Mouse (Mus musculus) forebrain, embryonic 11.5 days (tissue): ENCODE measurements at regions not wholly inside any gene's neighbourhood (a gene's known extent, or its start where the extent isn't known, plus 50 kb on each side); places are given as distances from the start of the nearest gene placed in this dataset.

Experiments used
- ATAC-seq: fragments of 200-750 bp; cut with Nextera tagmentation; replicated peaks from 2 replicates; pipeline ENCODE4 v1.8.0; 2017; ENCODE audit warnings: moderate TSS enrichment; ENCODE audit not compliant: low FRiP score
- DNase-seq: peaks from one replicate; pipeline ENCODE4 v3.0.0-alpha.2; 2017; ENCODE audit warnings: low spot score
- H3K27ac ChIP-seq: fragments of 300-500 bp; sonication (generic); 2 replicates; pipeline ENCODE4 v1.5.1; 2014; ENCODE audit warnings: low read depth, low read length
- H3K27me3 ChIP-seq: fragments of 300-500 bp; sonication (generic); 2 replicates; pipeline ENCODE4 v1.6.1; 2014; ENCODE audit warnings: mild to moderate bottlenecking, low read length, mixed read lengths; ENCODE audit not compliant: control insufficient read depth, insufficient read depth
- H3K36me3 ChIP-seq: fragments of 300-500 bp; sonication (generic); 2 replicates; pipeline ENCODE4 v1.6.1; 2014; ENCODE audit warnings: mild to moderate bottlenecking, low read length, moderate library complexity, mixed read lengths; ENCODE audit not compliant: control insufficient read depth, insufficient read depth
- H3K4me1 ChIP-seq: fragments of 300-500 bp; sonication (generic); replicated peaks from 2 replicates; pipeline ENCODE4 v1.6.1; 2014; ENCODE audit warnings: low read length, mixed read lengths; ENCODE audit not compliant: control insufficient read depth, insufficient read depth
- H3K4me2 ChIP-seq: fragments of 300-500 bp; sonication (generic); 2 replicates; pipeline ENCODE4 v1.6.1; 2014; ENCODE audit warnings: low read depth, mild to moderate bottlenecking, low read length, moderate library complexity, mixed read lengths; ENCODE audit not compliant: severe bottlenecking
- H3K4me3 ChIP-seq: fragments of 300-500 bp; sonication (generic); 2 replicates; pipeline ENCODE4 v1.5.1; 2014; ENCODE audit warnings: low read depth, low read length
- H3K9ac ChIP-seq: fragments of 300-500 bp; sonication (generic); 2 replicates; pipeline ENCODE4 v1.6.1; 2014; ENCODE audit warnings: low read length
- H3K9me3 ChIP-seq: fragments of 300-500 bp; sonication (generic); 2 replicates; pipeline ENCODE4 v1.6.1; 2016; ENCODE audit warnings: low read length, mixed read lengths; ENCODE audit not compliant: control insufficient read depth
- WGBS: fragments of 180-500 bp; shearing (Covaris S2); extraction: QIAGEN DNeasy Blood & Tissue Kit; methylation state at CpG from one replicate; pipeline ENCODE4 v1.1.7; 2014; 5-methylcytosine and 5-hydroxymethylcytosine counted together

DNA sequence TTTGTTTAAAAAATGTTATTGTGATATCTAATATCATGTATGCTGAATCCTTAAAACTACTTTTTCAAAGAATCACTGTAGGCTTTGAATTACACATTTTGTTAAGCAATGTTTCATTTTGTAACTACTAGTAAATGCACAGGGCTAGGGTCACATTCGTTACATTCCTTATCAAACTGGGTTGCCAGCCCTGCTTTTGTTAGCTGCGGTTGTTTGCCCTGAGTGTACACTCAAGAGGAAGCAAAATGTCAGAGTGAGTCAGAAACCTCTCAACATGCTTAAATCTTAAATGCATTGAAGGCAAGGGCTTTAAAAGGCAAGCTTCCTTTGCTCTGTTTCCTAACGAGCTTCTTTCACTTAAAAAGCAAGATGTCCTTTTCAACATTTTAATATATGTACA, 193.6 kb upstream of the Daam1 start:
- ATAC-seq: no peak

DNA sequence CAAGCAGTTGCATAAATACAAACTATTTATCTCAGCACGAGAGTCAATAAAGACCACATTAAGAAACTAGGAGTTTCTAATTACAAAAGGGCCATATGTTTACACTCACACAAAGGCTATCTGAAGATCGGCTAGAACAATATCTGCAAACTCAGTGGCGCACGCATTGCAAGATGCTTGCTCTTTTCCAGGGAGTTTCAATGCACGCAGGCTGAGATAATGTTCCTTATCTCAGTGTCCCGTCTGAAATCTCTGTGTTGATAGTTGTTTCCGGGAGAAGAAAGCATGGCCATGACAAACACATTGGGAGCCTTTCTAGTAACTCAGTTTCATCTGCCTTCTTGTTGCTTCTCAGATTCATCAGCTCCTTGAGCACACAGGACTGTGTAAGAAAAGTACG, 192.6 kb upstream of the Daam1 start:
- Histone ChIP-seq H3K27me3 (no peaks in the 10 kb centered on the region; the same call in 1 of the 2 replicates), H3K4me1 (no peaks in the 10 kb centered on the region), H3K27ac (no peak overlapping the region), H3K4me2 (no peak overlapping the region), H3K9me3 (no peaks in the 10 kb centered on the region), H3K9ac (no peak overlapping the region), H3K4me3 (no peak overlapping the region), H3K36me3 (no peaks in the 10 kb centered on the region)
- DNase-seq (no peak), ATAC-seq (no peak)
- WGBS: 40% methylated on average over 8 of the region's 8 CpGs

More for the DNA sequence above, 193.6 kb upstream of the Daam1 start:
- 60% methylated on average over 3 of the region's 3 CpGs for WGBS
- Histone ChIP-seq H3K27ac (no peak overlapping the region), H3K36me3 (no peaks in the 10 kb centered on the region), H3K9ac (no peak overlapping the region), H3K9me3 (no peaks in the 10 kb centered on the region), H3K4me2 (no peak overlapping the region), H3K27me3 (no peaks in the 10 kb centered on the region; the same call in 1 of the 2 replicates), H3K4me3 (no peak overlapping the region), H3K4me1 (no peaks in the 10 kb centered on the region)
- no peak for DNase-seq

DNA sequence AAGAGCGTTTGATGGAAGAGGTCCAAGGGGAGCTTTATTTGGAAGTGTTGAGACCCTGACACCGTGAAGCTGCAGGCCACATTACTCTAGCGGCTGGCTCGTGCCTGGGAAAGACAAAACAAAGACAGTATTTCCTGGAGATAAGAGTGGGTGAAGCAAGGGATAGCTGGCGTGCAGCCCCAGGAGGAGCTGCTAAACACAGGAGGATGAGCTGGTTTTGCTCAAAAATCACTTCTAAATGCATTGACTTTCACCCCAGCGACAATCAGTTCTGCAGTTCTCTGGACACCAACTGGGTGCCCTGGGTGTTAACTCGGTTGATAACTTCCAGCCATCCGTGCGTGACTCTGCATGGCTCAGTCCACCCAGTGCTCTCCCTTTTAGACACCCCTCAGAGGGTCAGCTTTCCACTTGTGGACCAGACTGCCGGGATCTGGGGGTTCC, 190.8 kb upstream of the Daam1 start:
- Histone ChIP-seq H3K27ac (no peak overlapping the region), H3K4me3 (no peak overlapping the region), H3K9ac (no peak overlapping the region), H3K9me3 (no peaks in the 10 kb centered on the region), H3K4me2 (no peak overlapping the region), H3K4me1 (no peaks in the 10 kb centered on the region), H3K27me3 (no peaks in the 10 kb centered on the region; the same call in 1 of the 2 replicates), H3K36me3 (no peaks in the 10 kb centered on the region)
- ATAC-seq: no peak
- whole genome bisulfite sequencing: 76% methylated on average over 10 of the region's 10 CpGs
- no peak for DNase-seq

DNA sequence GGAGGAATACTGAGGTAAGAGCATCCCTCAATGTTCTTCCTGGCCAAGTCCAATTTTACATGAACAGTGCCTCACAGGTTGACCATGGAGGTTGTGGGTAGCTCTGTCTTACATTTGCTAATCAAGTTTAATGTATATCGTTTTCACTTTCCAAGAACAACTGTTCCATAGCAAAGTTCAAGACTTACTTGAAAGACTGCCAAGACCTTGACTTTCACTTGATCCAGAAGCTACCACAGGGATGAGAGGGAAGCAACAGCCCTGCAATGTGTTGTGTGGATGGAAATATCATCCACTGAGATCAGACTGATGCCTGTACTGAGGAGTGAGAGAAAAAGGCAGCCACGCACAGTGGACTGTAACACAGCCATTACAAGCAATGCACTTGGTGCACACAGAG, 189.4 kb upstream of the Daam1 start:
- 92% methylated on average over 2 of the region's 2 CpGs for WGBS
- H3K9me3 ChIP-seq: no peaks in the 10 kb centered on the region
- H3K36me3 ChIP-seq: no peaks in the 10 kb centered on the region
- ATAC-seq (no peak), DNase-seq (no peak)
- no peak overlapping the region for H3K9ac ChIP-seq
- H3K4me3 ChIP-seq: no peak overlapping the region
- H3K27me3 ChIP-seq: no peaks in the 10 kb centered on the region; the same call in 1 of the 2 replicates
- H3K27ac ChIP-seq: no peak overlapping the region
- H3K4me2 ChIP-seq: no peak overlapping the region
- H3K4me1 ChIP-seq: no peaks in the 10 kb centered on the region

DNA sequence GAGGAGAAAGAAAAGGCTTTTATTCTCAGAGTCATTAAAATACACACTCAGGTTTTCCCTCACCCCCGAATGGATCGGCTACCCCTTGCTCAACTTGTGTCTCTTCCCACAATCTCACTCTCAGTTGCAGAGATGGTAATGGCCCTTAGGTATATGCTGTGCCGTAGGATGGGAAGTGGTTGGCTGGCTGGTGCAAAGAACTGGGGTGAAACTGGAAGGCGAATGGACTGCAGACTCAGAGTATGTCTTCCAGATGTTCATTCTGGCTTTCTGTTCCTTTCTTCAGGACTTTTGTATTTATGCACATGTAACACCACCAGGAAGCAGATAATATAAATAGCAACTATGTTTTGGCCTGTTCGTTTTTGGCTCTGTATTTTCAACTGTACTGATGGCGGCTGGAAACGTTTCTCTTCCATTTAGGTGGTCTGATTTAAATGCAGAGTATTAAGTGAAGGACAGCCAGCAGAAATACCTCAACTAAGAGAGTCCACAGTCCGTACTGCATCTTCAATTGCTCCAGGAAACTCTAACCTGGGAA, 188.0 kb upstream of the Daam1 start:
- no peak overlapping the region for H3K9ac ChIP-seq
- ATAC-seq (no peak), DNase-seq (no peak)
- H3K9me3 ChIP-seq: no peaks in the 10 kb centered on the region
- 89% methylated on average over 8 of the region's 8 CpGs for whole genome bisulfite sequencing
- H3K27ac ChIP-seq: no peak overlapping the region
- H3K4me2 ChIP-seq: no peak overlapping the region
- H3K4me3 ChIP-seq: no peak overlapping the region
- H3K36me3 ChIP-seq: no peaks in the 10 kb centered on the region
- no peaks in the 10 kb centered on the region for H3K4me1 ChIP-seq
- no peaks in the 10 kb centered on the region; the same call in 1 of the 2 replicates for H3K27me3 ChIP-seq

DNA sequence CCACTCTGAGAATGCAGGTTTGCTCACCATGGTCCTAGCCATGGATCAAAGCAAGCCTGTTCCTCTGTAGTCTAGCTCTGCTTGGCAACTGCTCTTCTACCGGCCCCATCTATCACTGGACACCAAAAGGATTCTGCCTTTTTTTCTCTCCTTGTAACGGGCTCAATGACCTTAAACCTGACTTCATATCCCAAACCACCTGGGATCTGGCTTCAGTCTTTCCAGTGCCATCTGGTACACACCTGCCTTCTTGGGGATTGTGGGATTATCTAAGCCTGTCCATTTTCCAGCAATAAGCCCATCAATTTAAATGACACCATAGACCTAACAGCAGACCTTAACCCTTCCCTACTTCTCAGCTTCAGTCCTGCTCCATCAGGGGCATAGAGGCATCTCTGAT, 179.6 kb upstream of the Daam1 start:
- Histone ChIP-seq H3K9ac (no peak overlapping the region), H3K27me3 (no peaks in the 10 kb centered on the region), H3K27ac (no peak overlapping the region), H3K36me3 (no peaks in the 10 kb centered on the region), H3K9me3 (no peaks in the 10 kb centered on the region), H3K4me2 (no peak overlapping the region), H3K4me3 (no peak overlapping the region), H3K4me1 (no peaks in the 10 kb centered on the region)
- ATAC-seq: no peak
- no peak for DNase-seq
- 75% methylated on average over 2 of the region's 2 CpGs for WGBS

DNA sequence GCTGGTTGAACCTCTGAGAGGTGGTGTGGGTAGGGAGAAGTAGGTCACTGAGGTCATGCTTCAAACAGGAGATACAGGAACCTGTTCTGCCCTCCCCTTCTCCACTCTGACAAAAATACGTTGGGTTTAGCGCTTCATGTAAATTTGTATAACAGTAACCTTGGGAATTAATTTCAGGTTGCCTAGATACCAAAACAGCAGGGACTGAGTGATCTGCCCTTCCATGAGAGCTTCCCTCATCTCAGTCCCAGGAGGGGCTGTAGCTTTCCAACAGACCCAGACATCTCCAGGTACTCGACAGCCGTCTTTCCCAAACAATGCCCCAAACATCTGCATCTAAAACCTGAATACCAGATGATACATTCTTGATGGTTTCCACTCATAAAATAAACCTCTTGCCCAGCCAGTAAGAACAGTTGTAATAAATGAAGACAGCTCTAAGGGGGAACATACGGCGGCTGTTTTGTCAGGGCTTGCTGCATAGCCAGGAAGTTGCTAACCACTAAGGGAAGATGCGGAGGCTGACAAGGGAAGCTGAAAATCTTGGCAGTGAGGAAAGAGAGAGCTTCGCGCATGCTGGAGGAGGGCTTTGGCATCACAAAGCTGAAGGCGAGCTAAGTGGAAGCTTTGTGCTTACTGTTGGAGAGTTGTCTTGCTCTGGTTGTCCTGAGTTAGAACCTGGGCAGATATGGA, 137.4 kb upstream of the Daam1 start:
- no peaks in the 10 kb centered on the region for H3K4me1 ChIP-seq
- no peak overlapping the region for H3K27ac ChIP-seq
- H3K4me2 ChIP-seq: no peak overlapping the region
- H3K36me3 ChIP-seq: no peaks in the 10 kb centered on the region
- DNase-seq (no peak), ATAC-seq (no peak)
- 85% methylated on average over 10 of the region's 10 CpGs for WGBS
- H3K9me3 ChIP-seq: no peaks in the 10 kb centered on the region
- no peak overlapping the region for H3K9ac ChIP-seq
- H3K27me3 ChIP-seq: no peaks in the 10 kb centered on the region
- H3K4me3 ChIP-seq: no peak overlapping the region

DNA sequence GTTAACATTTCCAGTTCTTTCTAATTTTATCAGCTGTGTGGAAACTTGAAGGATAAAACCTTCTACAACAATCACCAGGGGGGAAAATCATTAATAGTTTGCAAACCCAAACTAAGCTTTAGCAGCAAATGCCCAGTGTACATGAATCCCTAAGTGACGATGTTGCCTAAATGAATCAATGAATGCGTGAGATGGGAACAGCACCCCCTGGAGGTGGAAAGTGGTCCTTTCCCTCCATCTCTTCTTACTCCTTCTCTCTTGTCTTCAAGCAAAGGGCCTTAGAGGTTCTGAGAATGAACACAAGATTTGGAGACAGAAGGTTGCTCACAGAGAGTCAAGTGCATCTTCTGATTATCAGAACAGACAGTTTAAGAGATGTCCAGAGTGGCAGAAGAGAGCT, 129.1 kb upstream of the Daam1 start:
- DNase-seq: no peak
- H3K27ac ChIP-seq: no peak overlapping the region
- no peaks in the 10 kb centered on the region for H3K36me3 ChIP-seq
- H3K4me3 ChIP-seq: no peak overlapping the region
- H3K9me3 ChIP-seq: peaks cover 3% of the 10 kb centered on the region; the same call in 1 of the 2 replicates
- no peak for ATAC-seq
- WGBS: 82% methylated on average over 2 of the region's 2 CpGs
- no peaks in the 10 kb centered on the region for H3K4me1 ChIP-seq
- H3K9ac ChIP-seq: no peak overlapping the region
- no peak overlapping the region for H3K4me2 ChIP-seq
- H3K27me3 ChIP-seq: no peaks in the 10 kb centered on the region

DNA sequence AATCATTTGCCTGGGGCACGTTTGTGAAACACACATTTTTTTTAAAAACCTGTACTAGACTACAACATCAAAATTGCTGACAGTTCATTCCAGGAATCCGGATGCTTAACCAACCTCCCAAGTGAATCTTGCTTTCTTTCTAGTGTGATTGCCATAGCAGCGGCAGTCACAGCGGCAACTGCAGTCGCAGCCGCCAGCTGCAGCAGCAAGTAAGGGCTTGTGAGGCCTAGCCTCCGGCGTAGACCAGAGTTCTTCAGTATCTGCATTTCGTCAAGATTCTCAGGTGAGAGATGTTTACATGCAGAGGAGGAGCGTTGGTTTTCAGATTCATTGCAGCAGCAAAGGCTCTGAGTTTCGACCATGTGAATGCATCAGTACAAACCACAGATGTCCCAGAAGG, 128.7 kb upstream of the Daam1 start:
- DNase-seq (no peak), ATAC-seq (no peak)
- no peaks in the 10 kb centered on the region for H3K36me3 ChIP-seq
- peaks cover 3% of the 10 kb centered on the region; the same call in 1 of the 2 replicates for H3K9me3 ChIP-seq
- 88% methylated on average over 11 of the region's 11 CpGs for WGBS
- no peak overlapping the region for H3K9ac ChIP-seq
- no peak overlapping the region for H3K4me2 ChIP-seq
- H3K27ac ChIP-seq: no peak overlapping the region
- no peak overlapping the region for H3K4me3 ChIP-seq
- no peaks in the 10 kb centered on the region for H3K4me1 ChIP-seq
- H3K27me3 ChIP-seq: no peaks in the 10 kb centered on the region
